ENCODE assay signal across 26 mouse cellular contexts in genomic region chr19:21118782-21119181, GRCm38 (mm10).
"Had no signal": no experiment of that assay in that cellular context is flagged by ENCODE, and none has a peak within 500 bp of the region (broad histone marks: within the 10 kb centered on the region; RNA-seq: fewer than 3 reads in every experiment).

No protein-coding gene starts in this region.

- H3K36me3 ChIP-seq: heart, embryonic 10.5 days; heart, embryonic 12.5 days; hindbrain, embryonic 10.5 days; hindbrain, embryonic 12.5 days; intestine, embryonic 15.5 days; kidney, embryonic 15.5 days; limb, embryonic 13.5 days; limb, embryonic 15.5 days; liver, embryonic 13.5 days; liver, embryonic 15.5 days had no signal

- H3K4me2 ChIP-seq: heart, embryonic 12.5 days; hindbrain, embryonic 12.5 days; hindbrain, embryonic 14.5 days; intestine, embryonic 15.5 days; kidney, embryonic 15.5 days; limb, embryonic 13.5 days; limb, embryonic 15.5 days; liver, embryonic 13.5 days; liver, embryonic 15.5 days had no signal

- ATAC-seq: hindbrain, embryonic 16.5 days had no signal

- H3K9me3 ChIP-seq: heart, embryonic 10.5 days; heart, embryonic 12.5 days; hindbrain, embryonic 10.5 days; hindbrain, embryonic 12.5 days; intestine, embryonic 15.5 days; kidney, embryonic 15.5 days; limb, embryonic 13.5 days; limb, embryonic 15.5 days; liver, embryonic 13.5 days; liver, embryonic 15.5 days had no signal

- H3K9ac ChIP-seq: heart, embryonic 12.5 days; hindbrain, embryonic 12.5 days; hindbrain, embryonic 14.5 days; intestine, embryonic 15.5 days; kidney, embryonic 15.5 days; limb, embryonic 13.5 days; limb, embryonic 15.5 days; liver, embryonic 13.5 days; liver, embryonic 15.5 days had no signal

- H3K4me1 ChIP-seq: heart, embryonic 10.5 days; heart, embryonic 12.5 days; hindbrain, embryonic 10.5 days; hindbrain, embryonic 12.5 days; intestine, embryonic 15.5 days; kidney, embryonic 15.5 days; limb, embryonic 13.5 days; limb, embryonic 15.5 days; liver, embryonic 13.5 days; liver, embryonic 15.5 days had no signal

- H3K27me3 ChIP-seq: heart, embryonic 12.5 days; hindbrain, embryonic 12.5 days; intestine, embryonic 15.5 days; kidney, embryonic 15.5 days; limb, embryonic 13.5 days; limb, embryonic 15.5 days; liver, embryonic 13.5 days; liver, embryonic 15.5 days had no signal

- DNase-seq: gastrocnemius, adult 2 months; gastrocnemius, postnatal 10 days; gastrocnemius, postnatal 25 days; heart, adult 18-20 months; heart, postnatal 10 days; heart, postnatal 4 days; kidney, adult 11 months; kidney, adult 2 months; kidney, adult 9 months; kidney, postnatal 14 days; kidney, postnatal 36 days; layer of hippocampus, postnatal 36 days; left cerebral cortex, postnatal 4 days; liver, embryonic 13.5 days had no signal

- H3K4me3 ChIP-seq: gastrocnemius, adult 2 months; heart, embryonic 10.5 days; heart, embryonic 12.5 days; hindbrain, embryonic 10.5 days; hindbrain, embryonic 12.5 days; intestine, embryonic 15.5 days; kidney, embryonic 15.5 days; limb, embryonic 13.5 days; limb, embryonic 15.5 days; liver, embryonic 13.5 days; liver, embryonic 15.5 days had no signal

- H3K27ac ChIP-seq: gastrocnemius, adult 2 months; heart, embryonic 10.5 days; hindbrain, embryonic 10.5 days; hindbrain, embryonic 12.5 days; hindbrain, embryonic 14.5 days; intestine, embryonic 15.5 days; kidney, embryonic 15.5 days; kidney, postnatal 0 days; limb, embryonic 13.5 days; limb, embryonic 15.5 days; liver, embryonic 13.5 days; liver, embryonic 15.5 days had no signal
